Mouse (Mus musculus) sigmoid colon, adult 10 weeks (tissue): ENCODE data around the gene Amz2. TPM values are rescaled to one million over a fixed set of nuclear protein-coding genes. Genes with fewer than 3 reads are reported as not detected.

Source experiments
- polyA plus RNA-seq: library from polyadenylated mRNA; stranded (reverse); fragments of 350-450 nt; fragmentation: Illumina TruSeq; extraction: RNeasy Lipid Tissue Mini Kit (QIAGEN cat#74804); gene quantifications from one replicate; pipeline ENCODE4 v1.2.3, GENCODE M21; 2014; ENCODE audit warnings: low read depth, low replicate concordance

The Amz2 gene
- 47.3 TPM for polyA plus RNA-seq

GRCm38 (mm10) chr11:109425392-109426271, at the start of gene Amz2:
Gene Amz2, plus strand, starts transcription at chr11:109425946.

GRCm38 (mm10) chr11:109413617-109414016, 12.1 kb upstream of the Amz2 start, which contains the start of gene 9930022D16Rik:
Gene 9930022D16Rik, plus strand, starts transcription at chr11:109413917.

GRCm38 (mm10) chr11:109473171-109474085, 47.7 kb downstream of the Amz2 start, which contains the start of the genes Arsg and Slc16a6:
Gene Arsg, plus strand, starts transcription at chr11:109473374.
Gene Slc16a6, minus strand, starts transcription at chr11:109473598.

Other genes starting within 250 kb of the Amz2 start
- gene Rgs9, start 127.8 kb upstream of the Amz2 start, polyA plus RNA-seq = 1.5 TPM
- gene Gna13, start 63.1 kb upstream of the Amz2 start, polyA plus RNA-seq = 100 TPM
- not detected for gene 9930022D16Rik, start 12.0 kb upstream of the Amz2 start, polyA plus RNA-seq
- gene Arsg, start 47.4 kb downstream of the Amz2 start, polyA plus RNA-seq = 5.3 TPM
- 8.8 TPM for gene Slc16a6, start 47.7 kb downstream of the Amz2 start, polyA plus RNA-seq
- 32.4 TPM for gene Wipi1, start 186.0 kb downstream of the Amz2 start, polyA plus RNA-seq
- gene Prkar1a, start 223.5 kb downstream of the Amz2 start, polyA plus RNA-seq = 220 TPM